Mouse (Mus musculus) right cerebral cortex, postnatal 36 days (tissue): ENCODE data around the gene Itgb3.

Experiments used
- DNase-seq, 2 experiments: peaks; one replicate each; pipeline ENCODE4 v3.0.0; 2022; ENCODE audit warnings: low spot score in 2 of 2, mixed read lengths in 1 of 2

Gene Itgb3

DNA sequence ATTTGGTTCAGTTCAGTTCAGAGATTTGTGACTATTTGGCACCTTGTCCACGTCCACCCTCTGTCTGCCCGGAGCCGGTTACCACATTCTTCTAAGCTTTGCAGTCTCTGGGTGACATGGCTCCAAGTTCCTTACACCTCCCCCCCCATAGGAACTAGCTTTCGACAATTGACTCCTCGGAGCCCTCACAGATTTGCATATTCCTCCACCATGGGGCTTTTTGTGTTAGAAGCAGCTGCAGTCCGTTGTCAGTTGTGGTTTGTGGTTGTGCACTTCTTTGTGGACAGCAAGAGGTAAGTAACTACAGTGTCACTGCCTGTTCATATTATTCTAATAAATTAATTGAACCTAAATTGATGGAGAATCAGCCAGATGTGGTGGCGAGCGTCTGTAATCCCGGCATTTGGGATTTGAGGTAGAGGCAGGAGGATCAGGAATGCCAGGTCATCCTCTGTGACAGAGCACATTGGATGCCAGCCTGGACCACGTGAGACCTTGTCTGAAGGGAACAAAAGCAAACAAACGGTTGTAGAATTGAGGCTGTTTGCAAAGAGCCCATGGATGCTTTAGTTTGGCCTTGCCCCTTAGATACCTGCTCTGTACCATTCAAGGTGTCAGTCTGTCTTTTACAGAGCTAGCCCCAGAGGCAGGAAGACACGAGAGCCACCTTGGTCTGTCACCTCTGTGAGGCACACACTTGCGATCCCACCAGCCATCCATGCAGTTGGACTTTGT, 25.0 kb upstream of the Itgb3 start:
- DNase-seq: no peak

DNA sequence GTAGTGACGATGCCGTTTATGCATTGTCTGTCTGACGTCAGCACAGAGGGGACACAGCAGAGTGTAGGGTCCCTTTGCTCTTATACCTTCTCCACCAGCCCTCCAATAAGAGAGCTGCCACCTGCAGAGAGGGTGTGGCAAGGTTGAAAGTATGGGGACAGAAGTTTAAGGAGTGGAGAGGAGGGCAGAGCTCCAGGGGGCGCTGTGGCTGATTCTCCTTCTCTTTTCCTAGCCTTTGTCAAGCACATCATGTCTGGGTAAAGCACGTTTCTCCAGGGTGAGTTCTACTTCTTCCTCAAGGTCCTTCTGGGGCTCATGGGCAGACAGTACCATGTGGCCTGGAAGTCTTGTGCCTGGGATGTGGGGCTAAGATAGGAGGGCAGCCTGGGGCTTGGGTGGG, 22.3 kb upstream of the Itgb3 start:
- DNase-seq: no peak

DNA sequence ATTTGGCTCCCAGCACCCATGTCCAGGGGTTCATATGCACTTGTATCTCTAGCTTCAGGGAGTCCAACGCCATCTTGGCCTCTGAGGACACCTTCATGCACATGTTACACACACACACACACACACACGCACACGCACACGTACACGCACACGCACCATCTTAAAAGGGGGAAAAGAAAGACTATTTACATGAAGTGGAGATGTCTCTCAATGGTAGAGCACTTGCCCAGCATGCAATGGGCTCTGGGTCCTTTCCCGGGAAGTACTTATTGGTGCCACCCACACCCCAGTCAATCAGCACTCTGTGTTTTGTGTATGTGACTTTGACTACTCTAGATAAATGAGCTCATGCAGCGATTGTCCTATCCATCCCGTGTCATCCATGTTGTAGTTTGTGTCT, 19.9 kb upstream of the Itgb3 start:
- DNase-seq: no peak

DNA sequence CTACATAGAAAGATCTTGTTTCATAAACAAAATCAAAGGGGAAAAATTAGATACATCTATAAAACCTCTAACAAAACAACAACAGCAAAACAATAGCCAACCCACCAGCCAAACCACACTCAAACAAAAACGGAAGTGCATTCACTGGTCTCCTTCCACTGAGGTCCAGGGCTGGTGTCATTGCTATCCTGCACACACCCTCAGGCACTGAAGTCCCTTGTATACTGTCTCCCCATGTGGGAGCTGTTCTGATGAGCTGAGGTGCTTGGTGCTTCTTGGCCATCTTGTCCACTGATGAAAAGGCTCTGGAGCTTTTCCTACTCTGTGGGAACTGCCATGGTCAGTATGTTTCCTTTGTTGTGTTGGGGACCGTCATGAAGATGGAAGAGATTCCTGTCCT, 19.3 kb upstream of the Itgb3 start:
- no peak for DNase-seq

DNA sequence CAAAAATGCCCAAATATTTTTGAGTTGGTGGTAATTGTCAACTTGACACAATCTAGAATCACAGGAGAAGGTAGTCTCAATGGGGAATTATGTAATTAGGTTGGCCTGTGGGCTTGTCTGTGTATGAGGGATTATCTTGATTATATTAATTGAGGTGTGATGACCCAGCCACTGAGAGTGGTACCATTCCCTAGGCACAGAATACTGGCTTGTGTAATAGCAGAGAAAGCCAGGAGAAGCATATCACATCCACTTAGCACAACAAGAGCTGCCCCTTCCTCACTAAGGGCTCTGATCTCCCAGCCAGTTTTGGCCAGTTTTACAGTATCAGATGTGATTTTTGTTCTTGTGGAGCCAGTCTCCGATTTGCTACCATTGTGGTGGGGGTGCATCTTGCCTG, 18.2 kb upstream of the Itgb3 start:
- DNase-seq: no peak

DNA sequence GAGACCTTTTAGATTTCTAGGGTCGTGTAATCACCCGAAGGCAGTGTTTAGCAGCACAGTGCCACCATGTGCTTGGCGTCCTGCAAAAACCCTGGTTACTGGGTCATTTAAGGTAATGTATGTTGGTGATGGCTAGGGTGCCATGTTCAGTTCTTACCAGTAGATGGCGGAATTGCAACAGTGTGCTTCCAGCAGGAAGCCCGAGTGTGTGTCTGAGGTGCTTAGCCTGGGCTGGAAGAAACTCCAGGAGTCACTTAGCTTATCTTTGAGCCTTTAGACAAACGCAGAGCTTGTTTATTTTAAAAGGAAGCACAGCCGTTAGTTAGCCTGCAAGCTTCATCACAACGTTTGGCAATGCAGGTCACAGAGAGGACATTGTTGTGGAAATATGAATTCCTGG, 17.7 kb upstream of the Itgb3 start:
- DNase-seq: peak; percentile 69 to 70

DNA sequence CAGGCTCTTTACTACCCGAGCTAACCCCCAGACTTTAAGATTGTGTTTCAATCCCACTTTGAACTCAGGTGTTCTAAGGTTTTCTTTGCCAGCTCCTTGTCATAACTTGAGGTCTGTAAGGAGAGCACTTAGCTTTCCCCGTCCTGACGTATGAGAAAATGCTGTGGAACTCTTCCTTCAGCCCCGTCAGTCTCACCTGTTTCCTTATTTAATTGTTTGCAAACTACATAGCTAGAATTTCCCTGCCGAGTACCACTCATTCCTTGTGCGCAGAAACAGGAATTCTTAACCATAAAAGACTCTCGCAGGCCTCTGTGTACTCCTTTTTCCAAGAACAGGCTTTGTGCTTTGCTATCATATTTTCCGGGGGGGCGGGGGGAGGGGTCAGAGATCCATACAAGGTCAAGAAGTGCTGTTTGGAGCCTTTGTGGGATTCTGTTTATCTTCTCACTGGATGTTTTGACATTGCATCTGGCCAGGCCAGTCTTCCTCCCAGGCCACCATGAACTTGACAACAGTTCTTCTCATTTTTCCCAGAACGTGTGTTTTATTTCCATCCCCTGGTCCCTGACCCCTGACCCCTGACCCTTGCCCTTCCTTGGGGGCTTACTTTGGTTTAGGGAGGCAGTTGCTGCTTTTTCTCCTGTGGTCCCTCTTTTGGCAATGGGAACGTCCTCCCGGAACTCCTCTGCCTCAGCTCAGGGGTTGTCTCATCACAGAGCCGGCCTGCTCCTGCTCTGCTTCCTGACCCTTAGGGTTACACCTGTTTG, 15.5 kb upstream of the Itgb3 start:
- DNase-seq: no peak

DNA sequence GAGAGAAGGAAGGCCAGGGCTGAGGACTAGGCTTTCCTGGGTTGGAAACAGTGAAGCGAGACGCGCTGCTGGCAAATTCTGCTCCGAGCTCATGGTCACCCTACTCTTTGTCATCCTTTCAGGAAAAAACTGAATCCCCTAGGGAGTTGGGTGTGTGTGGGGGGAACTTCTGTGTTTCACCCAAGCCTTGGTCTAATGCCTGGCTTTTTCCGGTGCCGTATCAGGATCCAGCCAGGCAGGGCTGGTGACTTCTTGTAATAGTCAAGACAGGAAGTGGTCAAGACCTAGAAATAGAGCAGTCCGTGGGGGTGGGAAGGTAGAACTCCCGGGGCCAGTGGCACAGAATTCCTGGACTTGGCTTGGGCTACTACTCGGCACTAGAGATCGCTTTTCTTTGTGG, 11.4 kb upstream of the Itgb3 start:
- DNase-seq: no peak

DNA sequence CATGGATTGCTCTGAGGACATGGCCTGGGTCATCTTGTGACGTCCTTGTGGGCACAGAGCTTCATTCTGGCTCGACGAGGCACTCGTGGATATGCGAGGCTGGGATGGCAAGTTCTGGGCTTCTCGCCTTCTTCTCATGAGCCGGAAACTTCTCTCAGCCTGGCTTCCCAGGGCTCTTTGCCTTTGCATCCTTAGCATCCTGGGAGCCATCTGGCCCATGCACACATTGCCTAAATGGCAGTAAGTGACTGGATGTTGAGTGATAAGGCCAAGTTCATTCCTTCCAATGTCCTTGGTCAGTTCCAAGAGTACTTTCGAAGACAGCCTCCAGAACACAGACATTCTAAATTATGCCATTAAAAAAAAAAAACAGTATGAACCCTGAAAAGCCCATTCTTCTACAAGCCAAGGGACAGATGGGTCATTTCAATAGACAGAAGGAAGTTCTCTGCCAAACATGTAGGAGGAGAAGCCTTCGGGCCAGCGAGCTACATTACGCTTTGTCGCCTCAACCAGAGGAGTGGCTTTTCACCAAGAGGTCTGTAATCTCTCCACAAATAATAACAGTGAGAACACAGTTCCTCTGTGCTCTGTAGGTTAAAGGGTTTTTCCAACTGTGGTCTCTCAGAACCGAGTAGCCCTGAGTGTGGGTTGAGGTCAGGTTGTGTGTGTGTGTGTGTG, 8.4 kb upstream of the Itgb3 start:
- no peak for DNase-seq

DNA sequence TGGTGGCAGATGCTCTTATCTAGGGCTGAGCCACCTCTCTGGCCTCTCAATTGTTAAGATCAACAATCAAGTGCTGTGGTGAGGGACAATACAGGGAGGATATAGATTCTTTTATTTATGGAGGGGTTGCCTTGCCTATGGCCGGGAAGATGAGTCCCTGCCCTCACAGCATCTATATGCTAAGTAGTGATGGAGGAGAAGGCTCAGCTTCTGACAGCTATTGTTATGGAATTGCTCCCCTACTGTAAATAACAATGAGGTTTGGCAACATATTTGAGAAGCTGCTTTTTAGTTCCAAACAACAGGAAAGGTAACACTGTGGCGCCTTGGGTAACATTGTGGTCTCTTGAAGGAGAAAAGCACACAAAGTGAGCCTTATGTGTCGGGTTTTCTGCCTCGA, 7.1 kb upstream of the Itgb3 start:
- DNase-seq: no peak

DNA sequence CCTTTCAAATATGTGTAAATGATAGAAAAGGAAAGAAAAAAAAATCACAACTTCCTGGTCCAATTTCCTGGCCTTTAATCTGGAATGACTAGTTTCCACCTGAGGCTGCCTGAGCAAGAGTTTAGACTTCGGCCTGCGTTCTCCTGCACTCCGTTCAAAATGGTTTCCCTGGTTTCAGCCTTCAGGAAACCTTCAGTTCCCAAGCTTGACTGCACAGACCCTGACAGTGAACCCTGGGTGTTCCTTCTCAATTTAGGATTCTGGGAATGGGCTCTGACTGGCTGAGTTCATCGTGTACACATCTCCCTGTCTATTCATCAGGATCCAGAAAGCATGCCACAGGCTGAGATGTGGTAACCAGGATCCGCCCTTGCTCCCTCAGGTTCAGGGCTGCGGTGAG, 3.6 kb upstream of the Itgb3 start:
- no peak for DNase-seq

DNA sequence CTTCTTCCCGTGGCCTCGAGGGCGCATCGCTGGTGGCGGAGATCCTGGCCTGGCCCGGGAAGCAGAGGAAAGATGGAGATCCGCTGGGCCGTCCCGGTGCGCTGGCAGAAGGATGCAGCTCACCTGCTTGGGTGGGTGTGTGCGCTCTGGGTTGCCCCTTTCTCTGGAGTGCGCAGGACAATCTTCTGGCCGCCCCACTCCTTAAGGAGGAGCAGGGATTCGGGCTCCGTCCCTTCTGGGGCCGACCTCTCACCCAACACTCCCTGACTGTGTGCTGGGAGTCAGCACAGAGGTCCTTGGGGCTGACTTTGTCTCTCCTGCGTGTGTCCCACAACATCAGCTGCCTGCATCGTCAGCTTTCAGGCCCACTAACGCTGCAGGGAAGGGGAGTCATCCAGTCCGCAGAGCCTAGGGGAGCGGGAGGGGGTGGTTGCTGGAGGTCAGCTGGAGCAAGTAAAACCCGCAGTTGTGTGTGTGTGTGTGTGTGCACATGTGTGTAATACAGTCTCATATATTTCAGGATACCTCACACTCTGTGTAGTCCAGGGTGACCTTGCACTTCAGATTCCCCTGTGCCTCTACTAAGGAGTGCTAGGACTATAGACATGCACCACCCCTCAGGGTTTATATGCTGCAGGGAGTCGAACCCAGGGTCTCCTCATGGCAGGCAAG, 585 bp downstream of the Itgb3 start:
- DNase-seq: no peak

DNA sequence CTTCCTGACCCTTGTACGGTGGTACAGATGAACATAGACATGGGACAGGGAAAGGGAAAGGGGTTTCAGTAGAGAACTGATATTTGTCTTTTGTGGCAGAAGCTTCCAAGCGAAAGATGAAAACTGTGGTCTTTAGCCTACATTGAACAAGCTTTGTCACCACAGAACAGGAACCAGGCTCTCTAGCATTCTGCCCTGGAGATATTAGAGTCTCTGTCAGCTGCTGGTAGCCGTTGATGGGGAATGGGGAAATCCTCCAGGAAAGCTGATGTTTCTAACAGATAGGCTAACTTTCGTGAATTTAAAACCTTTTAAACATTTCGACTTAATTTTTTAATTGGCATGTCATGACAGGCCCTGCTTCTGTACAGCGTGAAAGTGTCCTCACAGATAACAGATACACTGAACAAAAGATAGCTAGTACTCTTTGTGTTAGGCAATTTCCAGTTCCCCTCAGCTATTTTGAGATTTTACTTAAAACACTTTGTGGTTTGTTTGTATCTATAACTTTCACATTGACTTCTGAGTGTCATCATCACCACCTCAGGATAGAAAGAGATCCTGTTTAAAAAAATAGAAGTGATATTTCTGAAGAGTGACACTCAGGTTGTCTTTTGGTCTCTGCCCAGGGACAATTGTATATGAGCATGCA, 1.4 kb downstream of the Itgb3 start:
- DNase-seq: no peak

DNA sequence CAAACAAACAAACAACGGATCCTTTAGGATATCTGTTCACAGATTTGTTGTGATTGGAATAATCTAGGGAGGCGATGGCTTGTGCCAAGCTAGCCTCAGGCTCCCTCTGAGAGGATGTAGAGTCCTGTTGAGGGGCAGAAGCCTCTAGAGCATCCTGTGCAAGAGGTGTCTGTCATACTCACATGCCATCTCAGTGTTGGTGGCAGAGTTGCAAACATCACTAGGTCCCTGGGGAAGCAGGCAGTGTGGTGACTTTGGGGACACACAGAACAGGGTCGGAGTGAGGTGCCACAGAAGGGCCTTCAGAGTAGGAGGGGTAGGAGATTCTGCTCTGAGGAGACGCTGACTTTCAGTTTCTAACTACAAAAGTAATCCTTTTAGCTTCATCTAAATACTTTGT, 1.9 kb downstream of the Itgb3 start:
- DNase-seq: no peak

DNA sequence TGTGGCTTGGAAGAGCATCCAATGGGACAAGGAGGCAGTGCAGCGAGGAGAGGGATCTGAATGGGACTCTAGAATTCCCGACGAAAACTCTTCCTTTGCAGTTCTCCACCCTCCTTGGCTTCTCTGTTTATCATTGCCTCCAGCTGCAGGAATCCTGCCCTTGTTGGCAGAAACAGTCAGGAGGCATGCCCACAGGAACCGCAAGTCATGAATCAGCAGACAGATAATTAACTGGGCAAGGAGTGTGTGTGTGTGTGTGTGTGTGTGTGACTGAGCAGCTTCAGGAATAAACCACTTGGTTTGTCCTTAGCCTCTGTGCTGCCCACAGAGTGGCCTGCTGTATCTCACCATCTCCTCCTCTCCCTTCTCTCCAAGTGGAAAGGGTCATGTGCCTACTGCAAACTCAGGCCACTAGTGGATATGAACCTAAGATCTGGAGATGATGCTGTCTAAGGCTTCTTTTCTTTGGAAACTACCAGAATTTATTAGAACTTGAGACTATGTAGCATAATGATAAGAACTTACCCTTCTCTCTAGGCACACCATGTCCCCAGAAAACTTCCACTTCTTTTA, 3.9 kb downstream of the Itgb3 start:
- no peak for DNase-seq

DNA sequence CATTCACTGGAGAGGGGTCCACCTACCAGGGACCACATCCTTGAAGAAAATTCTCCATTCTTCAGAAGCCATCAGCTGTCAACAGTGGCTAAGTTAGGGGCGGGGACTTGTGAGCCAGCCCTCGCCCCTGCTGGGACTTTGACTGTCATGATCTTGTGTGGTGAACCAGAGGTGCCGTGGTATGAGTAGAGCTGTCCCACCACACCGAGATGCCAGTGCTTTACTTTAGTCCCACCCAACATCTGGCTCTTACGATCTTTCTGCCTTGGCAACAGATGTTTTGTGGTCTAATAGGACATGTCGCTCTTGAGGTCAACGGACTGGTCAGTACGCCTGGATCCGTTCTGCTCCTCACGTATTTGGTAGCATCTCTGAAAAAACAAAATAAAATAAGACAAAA, 5.8 kb downstream of the Itgb3 start:
- DNase-seq: no peak

DNA sequence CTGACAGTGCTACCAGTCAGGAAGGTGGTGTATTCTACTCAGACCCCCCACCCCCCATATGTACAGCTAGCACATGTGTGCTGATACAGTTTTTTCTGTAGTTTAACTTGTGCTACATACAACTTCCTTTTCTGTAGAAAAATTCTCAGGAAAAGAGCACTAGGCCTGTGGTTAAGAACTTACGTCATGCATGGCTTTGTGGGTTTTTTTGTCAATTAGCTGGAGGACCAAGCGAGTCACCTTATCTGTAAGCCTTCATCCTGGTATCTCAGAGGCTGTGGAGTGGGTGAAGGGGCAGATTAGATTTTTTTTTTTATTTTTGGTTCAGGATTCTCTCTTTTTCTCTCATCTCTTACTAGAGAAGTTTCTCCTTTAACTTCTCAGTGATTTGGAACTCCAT, 6.3 kb downstream of the Itgb3 start:
- no peak for DNase-seq

DNA sequence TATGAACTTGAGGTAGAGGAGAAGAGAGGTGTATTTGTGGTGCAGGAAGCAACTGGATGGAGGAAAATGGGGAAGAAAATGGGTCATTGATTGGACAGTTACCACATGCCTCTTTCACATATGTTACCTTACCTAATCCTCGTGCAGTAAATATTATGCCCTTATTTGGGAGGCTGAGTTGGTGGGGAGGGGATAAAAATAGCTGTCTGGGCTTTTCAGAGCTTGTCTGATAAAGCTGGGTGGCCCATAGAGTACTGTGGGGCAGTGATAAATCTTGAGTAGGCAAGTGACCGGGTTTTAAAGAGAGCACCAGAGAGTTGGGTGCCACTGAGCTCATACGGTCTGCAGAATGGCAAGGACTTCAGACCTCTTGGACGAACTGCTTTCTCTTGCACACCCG, 8.4 kb downstream of the Itgb3 start:
- no peak for DNase-seq

DNA sequence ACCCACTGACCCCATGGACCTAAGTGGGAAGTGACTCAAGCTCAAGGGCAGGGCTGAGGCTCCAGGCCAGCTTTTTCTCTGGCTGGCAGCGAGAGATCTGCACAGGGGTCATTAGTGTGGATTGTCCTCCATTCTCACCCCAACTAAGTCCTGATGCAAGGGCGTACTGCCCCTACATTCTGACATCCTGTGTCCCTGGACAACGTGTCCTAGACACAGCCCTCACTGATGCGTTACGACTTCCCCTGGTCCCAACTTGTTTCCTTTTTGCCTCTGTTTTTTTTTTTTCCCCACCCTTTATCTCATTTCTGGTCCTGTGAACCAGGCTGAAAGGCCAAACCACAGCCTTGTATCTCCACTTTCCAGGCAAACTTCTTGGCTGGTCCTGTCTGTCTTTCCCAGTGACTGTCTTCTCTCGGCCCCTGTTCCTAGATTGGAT, 10.9 kb downstream of the Itgb3 start:
- no peak for DNase-seq

DNA sequence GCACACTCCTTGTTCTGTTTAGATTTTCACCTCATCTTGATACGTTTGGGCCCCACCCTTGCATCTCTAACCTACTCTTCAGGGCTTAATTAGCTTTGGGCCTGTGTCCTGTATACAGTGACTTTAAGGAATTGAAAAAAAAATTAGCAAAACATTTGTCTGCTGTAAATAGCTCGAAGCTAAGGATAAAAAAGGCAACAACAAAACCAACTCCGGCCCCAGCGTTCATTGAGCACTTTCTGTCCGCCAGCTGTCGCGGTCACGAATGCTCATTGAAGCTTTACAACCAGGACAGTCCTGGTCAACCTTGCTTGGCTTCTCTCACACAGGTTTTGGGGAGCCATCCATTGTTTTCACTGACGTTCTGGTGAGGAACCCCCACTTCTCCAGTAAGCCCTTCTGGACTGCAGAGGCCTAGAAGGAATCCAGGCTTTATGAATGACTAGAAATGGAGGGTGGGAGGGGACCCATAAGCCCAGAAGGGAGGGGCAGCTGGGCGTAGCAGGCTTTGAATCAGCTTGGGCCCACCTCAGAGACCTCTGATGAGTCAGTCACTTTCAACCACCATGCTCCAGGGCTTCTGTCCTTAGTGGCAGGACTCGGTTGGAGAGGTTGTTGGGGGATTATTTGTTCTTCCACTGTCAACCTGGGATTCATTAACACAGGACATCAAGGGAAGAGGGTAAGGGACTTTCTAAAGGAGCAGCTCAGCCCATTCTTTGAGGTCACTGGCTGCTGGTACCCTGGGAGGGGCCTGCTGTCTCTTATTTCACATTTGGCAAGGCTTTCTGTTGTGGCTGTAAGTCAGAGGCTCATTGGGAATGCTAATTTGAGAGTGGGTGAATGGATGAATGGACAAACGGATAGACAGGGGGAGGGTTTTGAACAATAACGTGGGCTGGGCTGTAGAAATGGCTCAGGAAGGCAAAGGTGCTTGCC, 11.6 kb downstream of the Itgb3 start:
- no peak for DNase-seq
